Mouse (Mus musculus): ENCODE measurements at regions not wholly inside any gene's neighbourhood (a gene's known extent, or its start where the extent isn't known, plus 50 kb on each side); places are given as distances from the start of the nearest gene placed in this dataset.
"Not testable (repeated sequence)": the region's sequence is repeated elsewhere in the genome, so short reads cannot be mapped to it uniquely, and the experiment has no call there.

- Histone ChIP-seq H3K4me1 (no peaks in the 10 kb centered on the region), H3K27me3 (no peaks in the 10 kb centered on the region), H3K27ac (no peak overlapping the region), H3K36me3 (no peaks in the 10 kb centered on the region), H3K9me3 (replicated peaks) (no peaks in the 10 kb centered on the region), H3K4me3 (replicated peaks) (no peak overlapping the region), H3K4me2 (no peak overlapping the region), H3K9ac (no peak overlapping the region)
- no peak for ATAC-seq (replicated peaks; ENCODE audit: low FRiP score)
- 82% methylated on average over 2 of the region's 2 CpGs for WGBS
These were observed 859.7 kb downstream of the Rpia start for GRCm38 (mm10) chr6:69932297-69932696.

- no peaks in the 10 kb centered on the region for H3K36me3 ChIP-seq
- no peaks in the 10 kb centered on the region for H3K27me3 ChIP-seq
- no peak overlapping the region for H3K9ac ChIP-seq
- no peak overlapping the region for H3K4me3 ChIP-seq (replicated peaks)
- 75% methylated on average over 4 of the region's 4 CpGs for WGBS
- H3K4me2 ChIP-seq = no peak overlapping the region
- no peaks in the 10 kb centered on the region for H3K4me1 ChIP-seq
- no peaks in the 10 kb centered on the region for H3K9me3 ChIP-seq (replicated peaks)
- ATAC-seq (replicated peaks; ENCODE audit: low FRiP score) = no peak
- no peak overlapping the region for H3K27ac ChIP-seq
These were observed 877.3 kb downstream of the Rpia start for GRCm38 (mm10) chr6:69914781-69915180.

- Histone ChIP-seq H3K9ac (no peak overlapping the region), H3K4me2 (no peak overlapping the region), H3K4me1 (no peaks in the 10 kb centered on the region), H3K27ac (no peak overlapping the region), H3K36me3 (no peaks in the 10 kb centered on the region), H3K9me3 (replicated peaks) (no peaks in the 10 kb centered on the region), H3K27me3 (no peaks in the 10 kb centered on the region), H3K4me3 (replicated peaks) (no peak overlapping the region)
- WGBS = 71% methylated on average over 2 of the region's 2 CpGs
- ATAC-seq (replicated peaks; ENCODE audit: low FRiP score) = no peak
These were observed 912.7 kb downstream of the Rpia start for GRCm38 (mm10) chr6:69879286-69879685.

- H3K27ac ChIP-seq; H3K9me3 ChIP-seq (replicated peaks); H3K36me3 ChIP-seq; H3K27me3 ChIP-seq; H3K4me2 ChIP-seq; ATAC-seq (replicated peaks; ENCODE audit: low FRiP score); H3K4me1 ChIP-seq; H3K9ac ChIP-seq; H3K4me3 ChIP-seq (replicated peaks): not testable (repeated sequence)
- 82% methylated on average over 2 of the region's 2 CpGs for WGBS
These were observed 933.4 kb downstream of the Rpia start for GRCm38 (mm10) chr6:69858631-69859030.

- not testable (repeated sequence) for H3K36me3 ChIP-seq; H3K4me1 ChIP-seq; ATAC-seq (replicated peaks; ENCODE audit: low FRiP score); H3K27ac ChIP-seq; H3K9me3 ChIP-seq (replicated peaks); H3K27me3 ChIP-seq; H3K4me3 ChIP-seq (replicated peaks); H3K9ac ChIP-seq; H3K4me2 ChIP-seq
- 73% methylated on average over 5 of the region's 5 CpGs for WGBS
These were observed 963.4 kb downstream of the Rpia start for GRCm38 (mm10) chr6:69828640-69829039.

GRCm38 (mm10) chr6:69814972-69815371 lies 977.1 kb downstream of the Rpia start:
- not testable (repeated sequence) for H3K27ac ChIP-seq; H3K4me1 ChIP-seq; H3K9ac ChIP-seq; H3K27me3 ChIP-seq; H3K4me2 ChIP-seq; H3K9me3 ChIP-seq (replicated peaks); ATAC-seq (replicated peaks; ENCODE audit: low FRiP score); H3K4me3 ChIP-seq (replicated peaks); H3K36me3 ChIP-seq

- H3K4me2 ChIP-seq; H3K9me3 ChIP-seq (replicated peaks); H3K4me3 ChIP-seq (replicated peaks); H3K36me3 ChIP-seq; H3K27ac ChIP-seq; ATAC-seq (replicated peaks; ENCODE audit: low FRiP score); H3K4me1 ChIP-seq; H3K9ac ChIP-seq; H3K27me3 ChIP-seq: not testable (repeated sequence)
- 42% methylated on average over 1 of the region's 1 CpGs for WGBS
These were observed 977.7 kb downstream of the Rpia start for GRCm38 (mm10) chr6:69814373-69814772.

- H3K4me2 ChIP-seq; H3K27me3 ChIP-seq; H3K27ac ChIP-seq; ATAC-seq (replicated peaks; ENCODE audit: low FRiP score); H3K4me1 ChIP-seq; H3K4me3 ChIP-seq (replicated peaks); H3K9me3 ChIP-seq (replicated peaks); H3K9ac ChIP-seq; H3K36me3 ChIP-seq: not testable (repeated sequence)
- WGBS = 70% methylated on average over 5 of the region's 5 CpGs
These were observed 1011.7 kb downstream of the Rpia start for GRCm38 (mm10) chr6:69780330-69780729.

GRCm38 (mm10) chr6:69777322-69777721 lies 1014.7 kb downstream of the Rpia start:
- not testable (repeated sequence) for H3K27me3 ChIP-seq; H3K4me3 ChIP-seq (replicated peaks); H3K27ac ChIP-seq; H3K4me2 ChIP-seq; ATAC-seq (replicated peaks; ENCODE audit: low FRiP score); H3K9me3 ChIP-seq (replicated peaks); H3K36me3 ChIP-seq; H3K9ac ChIP-seq; H3K4me1 ChIP-seq
- WGBS = 59% methylated on average over 1 of the region's 1 CpGs

- no peak overlapping the region for H3K9ac ChIP-seq
- H3K27ac ChIP-seq = no peak overlapping the region
- H3K27me3 ChIP-seq = no peaks in the 10 kb centered on the region
- no peaks in the 10 kb centered on the region for H3K36me3 ChIP-seq
- ATAC-seq (replicated peaks; ENCODE audit: low FRiP score) = no peak
- no peaks in the 10 kb centered on the region for H3K4me1 ChIP-seq
- H3K9me3 ChIP-seq (replicated peaks) = no peaks in the 10 kb centered on the region
- no peak overlapping the region for H3K4me2 ChIP-seq
- H3K4me3 ChIP-seq (replicated peaks) = no peak overlapping the region
These were observed 1027.2 kb downstream of the Rpia start for GRCm38 (mm10) chr6:69764861-69765260.

- H3K9ac ChIP-seq = no peak overlapping the region
- WGBS = 89% methylated on average over 2 of the region's 2 CpGs
- ATAC-seq (replicated peaks; ENCODE audit: low FRiP score) = no peak
- no peak overlapping the region for H3K27ac ChIP-seq
- H3K27me3 ChIP-seq = no peaks in the 10 kb centered on the region
- H3K36me3 ChIP-seq = no peaks in the 10 kb centered on the region
- no peak overlapping the region for H3K4me2 ChIP-seq
- no peaks in the 10 kb centered on the region for H3K9me3 ChIP-seq (replicated peaks)
- no peaks in the 10 kb centered on the region for H3K4me1 ChIP-seq
- no peak overlapping the region for H3K4me3 ChIP-seq (replicated peaks)
These were observed 1033.4 kb downstream of the Rpia start for GRCm38 (mm10) chr6:69758618-69759017.

GRCm38 (mm10) chr6:69739002-69739625 lies 1052.9 kb downstream of the Rpia start:
- ATAC-seq (replicated peaks; ENCODE audit: low FRiP score) = no peak
- no peaks in the 10 kb centered on the region for H3K4me1 ChIP-seq
- H3K27ac ChIP-seq = no peak overlapping the region
- no peak overlapping the region for H3K9ac ChIP-seq
- H3K4me3 ChIP-seq (replicated peaks) = no peak overlapping the region
- no peaks in the 10 kb centered on the region for H3K36me3 ChIP-seq
- H3K27me3 ChIP-seq = no peaks in the 10 kb centered on the region
- H3K4me2 ChIP-seq = no peak overlapping the region
- no peaks in the 10 kb centered on the region for H3K9me3 ChIP-seq (replicated peaks)

GRCm38 (mm10) chr6:69732866-69733265 lies 1059.2 kb downstream of the Rpia start:
- not testable (repeated sequence) for H3K9me3 ChIP-seq (replicated peaks); ATAC-seq (replicated peaks; ENCODE audit: low FRiP score); H3K36me3 ChIP-seq; H3K9ac ChIP-seq; H3K4me2 ChIP-seq; H3K4me1 ChIP-seq; H3K27me3 ChIP-seq; H3K27ac ChIP-seq; H3K4me3 ChIP-seq (replicated peaks)
- WGBS = 44% methylated on average over 1 of the region's 1 CpGs

Measured in kidney, embryonic 15.5 days (tissue).